Comparison of ENCODE assay signal across 14 mouse cellular contexts in genomic region chr1:88491617-88492378, GRCm38 (mm10). TPM values are rescaled to one million over a fixed set of nuclear protein-coding genes. Genes with fewer than 3 reads are reported as not detected.
A peak's percentile ranks its signal among the peaks of the same experiment; 100 is the strongest.
DNase-seq lines count a peak whose midpoint lies in the region; ATAC-seq and TF ChIP-seq lines count a peak whose summit lies in the region.
"Had no signal": no experiment of that assay in that cellular context is flagged by ENCODE, and none has a peak within 500 bp of the region (broad histone marks: within the 10 kb centered on the region; RNA-seq: fewer than 3 reads in every experiment).

No protein-coding gene starts in this region.

- no peak for ATAC-seq in forebrain, embryonic 12.5 days (ENCODE audit: low FRiP score)
- no peak for ATAC-seq in forebrain, embryonic 11.5 days (replicated peaks; ENCODE audit: low FRiP score)
- peak; percentile 49; the same call in 1 of the 2 replicates for ATAC-seq in stomach, embryonic 14.5 days (ENCODE audit: insufficient number of reproducible peaks, insufficient read depth, low FRiP score, low read depth)
- ATAC-seq in stomach, postnatal 0 days (ENCODE audit: low FRiP score, low TSS enrichment), result no peak
- ATAC-seq in liver, embryonic 12.5 days, result peak; percentile 93
- ATAC-seq: activated CD4-positive, CD25-positive, alpha-beta regulatory T cell, adult 4 months had no signal

- WGBS in forebrain, embryonic 12.5 days, result 84% methylated on average over 17 of the region's 17 CpGs
- WGBS in forebrain, embryonic 11.5 days, result 85% methylated on average over 17 of the region's 17 CpGs
- 57% methylated on average over 17 of the region's 17 CpGs for WGBS in stomach, embryonic 14.5 days
- 51% methylated on average over 17 of the region's 17 CpGs for WGBS in stomach, postnatal 0 days
- WGBS in liver, embryonic 12.5 days (ENCODE audit: insufficient replicate concordance), result 7% methylated on average over 17 of the region's 17 CpGs

- no peak overlapping the region for H3K9ac ChIP-seq in forebrain, embryonic 12.5 days
- H3K9ac ChIP-seq in forebrain, embryonic 11.5 days (ENCODE audit: low read length), result no peak overlapping the region
- H3K9ac ChIP-seq in stomach, embryonic 14.5 days (replicated peaks; ENCODE audit: low read depth, low read length), result no peak overlapping the region
- no peak overlapping the region for H3K9ac ChIP-seq in stomach, postnatal 0 days (ENCODE audit: low read length)
- H3K9ac ChIP-seq in liver, embryonic 12.5 days, result peak overlapping the region; percentile 67

- no peak for TF ChIP-seq CTCF in stomach, postnatal 0 days (IDR thresholded peaks at IDR 0.05; ENCODE audit: low read depth)

- no peak overlapping the region for H3K4me3 ChIP-seq in forebrain, embryonic 12.5 days (replicated peaks)
- no peak overlapping the region for H3K4me3 ChIP-seq in forebrain, embryonic 11.5 days (ENCODE audit: low read depth, low read length)
- H3K4me3 ChIP-seq in stomach, embryonic 14.5 days (ENCODE audit: low read depth, low read length), result no peak overlapping the region
- no peak overlapping the region for H3K4me3 ChIP-seq in stomach, postnatal 0 days (ENCODE audit: low read depth, low read length)
- H3K4me3 ChIP-seq in liver, embryonic 12.5 days, result peak overlapping the region; percentile 34

- H3K4me2 ChIP-seq in forebrain, embryonic 12.5 days, result no peak overlapping the region
- no peak overlapping the region for H3K4me2 ChIP-seq in forebrain, embryonic 11.5 days (ENCODE audit: low read depth, low read length, severe bottlenecking)
- no peak overlapping the region for H3K4me2 ChIP-seq in stomach, embryonic 14.5 days (replicated peaks; ENCODE audit: low read depth, low read length)
- no peak overlapping the region for H3K4me2 ChIP-seq in stomach, postnatal 0 days (replicated peaks; ENCODE audit: low read depth)
- peak overlapping the region; percentile 78 for H3K4me2 ChIP-seq in liver, embryonic 12.5 days

- peak overlapping the region; percentile 19; the same call in 1 of the 2 replicates for H3K27ac ChIP-seq in forebrain, embryonic 12.5 days
- H3K27ac ChIP-seq in forebrain, embryonic 11.5 days (ENCODE audit: low read depth, low read length), result no peak overlapping the region
- H3K27ac ChIP-seq in stomach, embryonic 14.5 days (ENCODE audit: low read length), result no peak overlapping the region
- H3K27ac ChIP-seq in stomach, postnatal 0 days (replicated peaks), result no peak overlapping the region
- H3K27ac ChIP-seq in liver, embryonic 12.5 days, result peak overlapping the region; percentile 94

- no peaks in the 10 kb centered on the region for H3K9me3 ChIP-seq in forebrain, embryonic 12.5 days
- no peaks in the 10 kb centered on the region for H3K9me3 ChIP-seq in forebrain, embryonic 11.5 days (ENCODE audit: control insufficient read depth, low read length)
- H3K9me3 ChIP-seq in stomach, embryonic 14.5 days (ENCODE audit: control insufficient read depth, low read depth, low read length), result no peaks in the 10 kb centered on the region
- no peaks in the 10 kb centered on the region for H3K9me3 ChIP-seq in stomach, postnatal 0 days (ENCODE audit: control insufficient read depth, low read length)
- no peaks in the 10 kb centered on the region for H3K9me3 ChIP-seq in liver, embryonic 12.5 days (replicated peaks)

- H3K36me3 ChIP-seq in forebrain, embryonic 12.5 days (replicated peaks), result no peaks in the 10 kb centered on the region
- no peaks in the 10 kb centered on the region for H3K36me3 ChIP-seq in forebrain, embryonic 11.5 days (ENCODE audit: control insufficient read depth, insufficient read depth, low read length)
- no peaks in the 10 kb centered on the region for H3K36me3 ChIP-seq in stomach, embryonic 14.5 days (ENCODE audit: control insufficient read depth, insufficient read depth, low read length)
- H3K36me3 ChIP-seq in stomach, postnatal 0 days (ENCODE audit: control insufficient read depth, insufficient read depth, low read length), result no peaks in the 10 kb centered on the region
- no peaks in the 10 kb centered on the region for H3K36me3 ChIP-seq in liver, embryonic 12.5 days

- TF ChIP-seq EP300 in stomach, postnatal 0 days (optimal IDR thresholded peaks at IDR 0.05), result no peak

- DNase-seq in forebrain, embryonic 11.5 days (ENCODE audit: low spot score), result no peak
- no peak for DNase-seq in stomach, postnatal 0 days (ENCODE audit: low spot score)
- DNase-seq in retina, postnatal 1 day, result no peak
- DNase-seq in kidney, adult 8-10 months, result no peak
- no peak for DNase-seq in adrenal gland, adult 8-10 months
- DNase-seq: gastrocnemius, postnatal 25 days; lung, postnatal 10 days had no signal

- H3K4me1 ChIP-seq in forebrain, embryonic 12.5 days, result no peaks in the 10 kb centered on the region
- no peaks in the 10 kb centered on the region for H3K4me1 ChIP-seq in forebrain, embryonic 11.5 days (replicated peaks; ENCODE audit: control insufficient read depth, insufficient read depth, low read length)
- H3K4me1 ChIP-seq in stomach, embryonic 14.5 days (ENCODE audit: control insufficient read depth, insufficient read depth, low read length), result no peaks in the 10 kb centered on the region
- no peaks in the 10 kb centered on the region for H3K4me1 ChIP-seq in stomach, postnatal 0 days (replicated peaks; ENCODE audit: control insufficient read depth, insufficient read depth)
- H3K4me1 ChIP-seq in liver, embryonic 12.5 days, result peaks cover 91% of the 10 kb centered on the region

- H3K27me3 ChIP-seq in forebrain, embryonic 12.5 days, result 0 out of 2 replicates have a peak, but pooled peaks cover 1% of the 10 kb centered on the region
- H3K27me3 ChIP-seq in forebrain, embryonic 11.5 days (ENCODE audit: control insufficient read depth, insufficient read depth, low read length), result no peaks in the 10 kb centered on the region
- H3K27me3 ChIP-seq in stomach, embryonic 14.5 days (ENCODE audit: control insufficient read depth, insufficient read depth, low read length), result no peaks in the 10 kb centered on the region
- no peaks in the 10 kb centered on the region for H3K27me3 ChIP-seq in stomach, postnatal 0 days (ENCODE audit: control insufficient read depth, insufficient read depth, low read length)
- H3K27me3 ChIP-seq in liver, embryonic 12.5 days (replicated peaks), result no peaks in the 10 kb centered on the region

RNA-seq across cellular contexts. Expression of gene Glrp1, which starts 18.1 kb away (rescaled TPM):
- polyA plus RNA-seq in forebrain, embryonic 12.5 days (2016; fragmentation: Nextera tagmentation; extraction: Ambion mirVana), result not detected in 2 replicates
- polyA plus RNA-seq in forebrain, embryonic 11.5 days (2014; fragmentation: Nextera tagmentation; extraction: Ambion mirVana), result not detected in 2 replicates
- polyA plus RNA-seq in stomach, embryonic 14.5 days (2014; fragmentation: Nextera tagmentation; extraction: Ambion mirVana), result not detected in 2 replicates
- not detected in 2 replicates for polyA plus RNA-seq in stomach, postnatal 0 days (2015; fragmentation: Nextera tagmentation; extraction: Ambion mirVana)
- polyA plus RNA-seq in liver, embryonic 12.5 days (2016; fragmentation: Nextera tagmentation; extraction: Ambion mirVana), result 0.24 TPM in 1 of 2 replicates, not detected in the other
- not detected for total RNA-seq in adrenal gland, adult 8-10 months (2022)
- total RNA-seq: gastrocnemius, postnatal 25 days; heart, postnatal 25 days; left cerebral cortex, adult 18-20 months had no signal
- polyA plus RNA-seq: activated CD4-positive, CD25-positive, alpha-beta regulatory T cell, adult 4 months; kidney, embryonic 16.5 days had no signal

Comparison
In these comparisons a context has a peak if more than half of its experiments do, and no peak if none do; other contexts are left out.
1. ATAC-seq: peak in stomach, embryonic 14.5 days (single experiment) and liver, embryonic 12.5 days (single experiment); none in forebrain, embryonic 12.5 days (single experiment), forebrain, embryonic 11.5 days (single experiment) and stomach, postnatal 0 days (single experiment).
2. H3K27ac ChIP-seq: peak in forebrain, embryonic 12.5 days (single experiment) and liver, embryonic 12.5 days (single experiment); none in forebrain, embryonic 11.5 days (single experiment), stomach, embryonic 14.5 days (single experiment) and stomach, postnatal 0 days (single experiment).